Mouse (Mus musculus) myocyte (in vitro differentiated cells): ENCODE results near the gene Tirap.

Experiments
- CEBPB ChIP-seq: IDR thresholded peaks from 2 replicates; pipeline ENCODE4 v1.6.1; 2011; ENCODE audit warnings: mild to moderate bottlenecking, moderate library complexity; ENCODE audit not compliant: poor library complexity, insufficient read depth, severe bottlenecking
- E2F4 ChIP-seq: IDR thresholded peaks from one replicate; pipeline ENCODE4 v1.6.1; 2011; ENCODE audit warnings: mild to moderate bottlenecking, control low read depth, moderate library complexity; ENCODE audit not compliant: insufficient read depth
- MAX ChIP-seq: IDR thresholded peaks from one replicate; pipeline ENCODE4 v1.6.1; 2011; ENCODE audit warnings: low read depth, mild to moderate bottlenecking, control low read depth
- MYOD1 ChIP-seq, 3 experiments: IDR thresholded peaks; one replicate each; pipeline ENCODE4 v1.6.1; 2011; ENCODE audit warnings: control low read depth in 2 of 3, low read depth in 2 of 3, mild to moderate bottlenecking in 2 of 3, moderate library complexity in 1 of 3; ENCODE audit not compliant: insufficient read length in 2 of 3, control insufficient read depth in 1 of 3
- MYOG ChIP-seq, 3 experiments: IDR thresholded peaks; one replicate each; pipeline ENCODE4 v1.6.1; 2011; ENCODE audit warnings: control low read depth in 2 of 3, low read depth in 2 of 3, mild to moderate bottlenecking in 2 of 3; ENCODE audit not compliant: insufficient read length in 2 of 3, control insufficient read depth in 1 of 3, insufficient read depth in 1 of 3
- POLR2A ChIP-seq: IDR thresholded peaks from one replicate; pipeline ENCODE4 v1.6.1; 2011; ENCODE audit warnings: low read depth, mild to moderate bottlenecking, control low read depth, moderate library complexity; ENCODE audit not compliant: insufficient read length
- POLR2AphosphoS2 ChIP-seq: IDR thresholded peaks from one replicate; pipeline ENCODE4 v1.6.1; 2011; ENCODE audit warnings: low read depth, control low read depth; ENCODE audit not compliant: insufficient read length
- SRF ChIP-seq: IDR thresholded peaks from one replicate; pipeline ENCODE4 v1.6.1; 2011; ENCODE audit warnings: low read depth; ENCODE audit not compliant: control insufficient read depth, insufficient read length
- TCF12 ChIP-seq: IDR thresholded peaks from one replicate; pipeline ENCODE4 v1.6.1; 2011; ENCODE audit warnings: mild to moderate bottlenecking, control low read depth; ENCODE audit not compliant: poor library complexity, insufficient read depth, severe bottlenecking
- TCF3 ChIP-seq: IDR thresholded peaks from one replicate; pipeline ENCODE4 v1.6.1; 2011; ENCODE audit warnings: low read depth, control low read depth; ENCODE audit not compliant: insufficient read length
- USF1 ChIP-seq: IDR thresholded peaks from one replicate; pipeline ENCODE4 v1.6.1; 2011; ENCODE audit warnings: low read depth, mild to moderate bottlenecking, control low read depth, moderate library complexity

GRCm38 (mm10) chr9:35163011-35163690, 36.9 kb downstream of the Tirap start:
- TF ChIP-seq POLR2A, result no peak
- TF ChIP-seq USF1, result no peak
- no peak for TF ChIP-seq MYOG (IDR thresholded peaks at IDR 0.05; ENCODE audit: control insufficient read depth in 1 of 3, insufficient read depth in 1 of 3, insufficient read length in 2 of 3, low read depth in 2 of 3)
- no peak for TF ChIP-seq POLR2AphosphoS2
- no peak for TF ChIP-seq MYOD1 (IDR thresholded peaks at IDR 0.05; ENCODE audit: control insufficient read depth in 1 of 3, insufficient read length in 2 of 3, low read depth in 2 of 3)
- TF ChIP-seq CEBPB, result no peak
- TF ChIP-seq TCF12, result no peak
- TF ChIP-seq E2F4, result no peak
- no peak for TF ChIP-seq MAX
- no peak for TF ChIP-seq SRF
- TF ChIP-seq TCF3, result no peak
